Mouse (Mus musculus): ENCODE measurements at regions not wholly inside any gene's neighbourhood (a gene's known extent, or its start where the extent isn't known, plus 50 kb on each side); places are given as distances from the start of the nearest gene placed in this dataset.

DNA sequence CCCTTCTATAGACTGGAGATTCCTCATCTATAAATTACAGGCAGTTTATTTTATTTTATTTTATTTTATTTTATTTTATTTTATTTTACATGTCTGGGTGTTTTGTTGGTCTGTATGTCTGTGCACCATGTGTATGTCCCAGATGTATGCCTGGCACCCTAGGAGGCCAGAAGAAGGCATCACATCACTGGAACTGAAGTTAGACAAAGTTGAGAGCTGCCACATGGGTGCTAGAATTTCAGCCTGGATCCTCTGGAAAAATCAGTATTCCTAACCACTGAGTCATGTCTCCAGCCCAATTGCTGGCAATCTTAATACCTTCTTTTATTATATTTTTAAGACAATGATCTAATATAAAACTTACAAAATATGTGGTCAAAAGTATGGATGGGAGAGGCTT is 190.0 kb upstream of the Veph1 start:
- Histone ChIP-seq H3K4me1 (ENCODE audit: control insufficient read depth in 2 of 2, insufficient read depth in 2 of 2, low read length in 2 of 2, poor library complexity in 1 of 2) (no peaks in the 10 kb centered on the region), H3K4me3 (ENCODE audit: insufficient read depth in 1 of 2, low read depth in 1 of 2, low read length in 2 of 2, poor library complexity in 1 of 2, severe bottlenecking in 1 of 2) (no peak overlapping the region)
- TF ChIP-seq ZC3H11A (IDR thresholded peaks at IDR 0.05; ENCODE audit: borderline replicate concordance, low read depth, low read length) (no peak), MAFK (IDR thresholded peaks at IDR 0.05; ENCODE audit: insufficient read depth, low read depth, low read length) (no peak), ZNF384 (IDR thresholded peaks at IDR 0.05; ENCODE audit: low read depth, low read length) (no peak), CHD2 (IDR thresholded peaks at IDR 0.05; ENCODE audit: low read depth, low read length) (no peak)

DNA sequence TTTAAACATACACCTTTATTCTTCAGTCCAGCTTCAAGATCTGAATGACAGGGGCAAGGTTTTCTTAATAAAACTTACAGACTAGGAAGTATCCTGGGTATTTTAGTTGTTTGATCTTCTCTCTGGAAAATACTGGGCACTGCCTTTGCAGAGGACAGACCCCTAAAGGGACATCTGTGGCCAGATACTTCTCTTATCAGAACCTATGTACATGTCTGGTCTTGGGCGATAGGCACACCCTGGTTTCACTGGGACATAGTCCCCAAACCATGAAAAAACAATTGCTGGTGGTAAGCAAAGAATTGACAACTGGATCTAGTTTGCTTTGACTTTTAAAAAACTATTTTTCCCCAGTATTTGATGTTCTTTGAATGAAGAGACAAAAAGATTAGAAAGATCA is 189.5 kb upstream of the Veph1 start:
- no peak overlapping the region for H3K27ac ChIP-seq (ENCODE audit: insufficient read depth, low read depth, low read length, poor library complexity, severe bottlenecking)
- no peaks in the 10 kb centered on the region for H3K9me3 ChIP-seq (ENCODE audit: control insufficient read depth, insufficient read depth, low read depth, low read length)
- no peak overlapping the region for H3K9ac ChIP-seq (ENCODE audit: insufficient read depth, low read depth, low read length, poor library complexity, severe bottlenecking)
- H3K36me3 ChIP-seq (ENCODE audit: control insufficient read depth, insufficient read depth, low read length, poor library complexity, severe bottlenecking), result no peaks in the 10 kb centered on the region
- in situ Hi-C loops (cut with MboI; ENCODE audit: low sequenced_read_pairs in 2 of 2, unreplicated experiment in 2 of 2), result no loop called here
- H3K4me1 ChIP-seq (ENCODE audit: control insufficient read depth in 2 of 2, insufficient read depth in 2 of 2, low read length in 2 of 2, poor library complexity in 1 of 2), result no peaks in the 10 kb centered on the region
- TF ChIP-seq ZC3H11A (IDR thresholded peaks at IDR 0.05; ENCODE audit: borderline replicate concordance, low read depth, low read length), result no peak
- no peak overlapping the region for H3K4me3 ChIP-seq (ENCODE audit: insufficient read depth in 1 of 2, low read depth in 1 of 2, low read length in 2 of 2, poor library complexity in 1 of 2, severe bottlenecking in 1 of 2)
- no peak for DNase-seq (ENCODE audit: low read depth, low spot score)

More for the DNA sequence above, 190.0 kb upstream of the Veph1 start:
- no peaks in the 10 kb centered on the region for H3K36me3 ChIP-seq (ENCODE audit: control insufficient read depth, insufficient read depth, low read length, poor library complexity, severe bottlenecking)
- no peak for DNase-seq (ENCODE audit: low read depth, low spot score)
- no peaks in the 10 kb centered on the region for H3K9me3 ChIP-seq (ENCODE audit: control insufficient read depth, insufficient read depth, low read depth, low read length)
- in situ Hi-C loops (cut with MboI; ENCODE audit: low sequenced_read_pairs in 2 of 2, unreplicated experiment in 2 of 2), result no loop called here
- no peak overlapping the region for H3K9ac ChIP-seq (ENCODE audit: insufficient read depth, low read depth, low read length, poor library complexity, severe bottlenecking)
- no peak overlapping the region for H3K27ac ChIP-seq (ENCODE audit: insufficient read depth, low read depth, low read length, poor library complexity, severe bottlenecking)

DNA sequence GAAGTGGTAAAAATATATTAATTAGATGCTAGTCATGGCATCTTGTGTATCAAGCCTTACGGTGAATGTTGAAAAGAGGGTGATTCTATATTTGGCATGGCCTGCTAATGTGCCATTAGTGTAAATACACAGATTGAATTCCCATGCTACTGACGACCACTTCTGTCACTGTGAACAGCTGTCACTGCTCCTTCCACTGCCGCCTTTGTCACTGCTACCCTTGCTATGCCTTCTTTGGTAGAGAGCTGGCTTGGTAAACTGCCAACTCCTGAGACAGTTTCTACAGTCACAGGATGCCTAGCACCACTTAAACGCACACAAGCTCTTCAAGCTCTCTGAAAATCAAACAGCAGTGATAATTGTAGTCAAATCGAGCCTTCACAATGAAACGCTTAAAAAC is 184.1 kb upstream of the Veph1 start:
- no peak overlapping the region for H3K4me3 ChIP-seq (ENCODE audit: insufficient read depth in 1 of 2, low read depth in 1 of 2, low read length in 2 of 2, poor library complexity in 1 of 2, severe bottlenecking in 1 of 2)
- no peaks in the 10 kb centered on the region for H3K9me3 ChIP-seq (ENCODE audit: control insufficient read depth, insufficient read depth, low read depth, low read length)
- H3K27ac ChIP-seq (ENCODE audit: insufficient read depth, low read depth, low read length, poor library complexity, severe bottlenecking), result no peak overlapping the region
- DNase-seq (ENCODE audit: low read depth, low spot score), result no peak
- no peak overlapping the region for H3K9ac ChIP-seq (ENCODE audit: insufficient read depth, low read depth, low read length, poor library complexity, severe bottlenecking)
- TF ChIP-seq ZC3H11A (IDR thresholded peaks at IDR 0.05; ENCODE audit: borderline replicate concordance, low read depth, low read length) (no peak), HCFC1 (IDR thresholded peaks at IDR 0.05; ENCODE audit: borderline replicate concordance, insufficient read depth, low read length) (no peak), MAFK (IDR thresholded peaks at IDR 0.05; ENCODE audit: insufficient read depth, low read depth, low read length) (no peak), CHD2 (IDR thresholded peaks at IDR 0.05; ENCODE audit: low read depth, low read length) (no peak), ZNF384 (IDR thresholded peaks at IDR 0.05; ENCODE audit: low read depth, low read length) (no peak)
- in situ Hi-C loops (cut with MboI; ENCODE audit: low sequenced_read_pairs in 2 of 2, unreplicated experiment in 2 of 2), result no loop called here
- no peaks in the 10 kb centered on the region for H3K4me1 ChIP-seq (ENCODE audit: control insufficient read depth in 2 of 2, insufficient read depth in 2 of 2, low read length in 2 of 2, poor library complexity in 1 of 2)
- H3K36me3 ChIP-seq (ENCODE audit: control insufficient read depth, insufficient read depth, low read length, poor library complexity, severe bottlenecking), result no peaks in the 10 kb centered on the region

DNA sequence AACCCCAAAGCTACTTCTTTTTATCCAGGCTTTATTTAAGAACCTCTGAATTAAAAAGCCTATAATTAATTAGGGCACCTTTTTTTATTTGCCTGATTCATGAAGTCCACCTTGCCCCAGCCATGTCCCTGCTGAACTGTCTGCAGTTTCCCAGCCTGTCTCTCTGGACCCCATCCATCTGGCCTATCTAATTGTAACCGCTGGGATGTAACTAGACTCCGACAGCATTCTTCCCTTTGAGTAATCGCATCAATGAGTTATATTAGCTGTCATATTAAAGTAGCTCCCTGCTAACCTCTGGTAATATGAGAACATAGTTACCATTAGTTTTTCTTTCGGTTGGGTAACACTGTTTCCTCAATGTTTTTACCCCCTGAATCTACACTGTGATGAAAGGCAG is 182.6 kb upstream of the Veph1 start:
- no peak overlapping the region for H3K9ac ChIP-seq (ENCODE audit: insufficient read depth, low read depth, low read length, poor library complexity, severe bottlenecking)
- H3K9me3 ChIP-seq (ENCODE audit: control insufficient read depth, insufficient read depth, low read depth, low read length), result no peaks in the 10 kb centered on the region
- TF ChIP-seq HCFC1 (IDR thresholded peaks at IDR 0.05; ENCODE audit: borderline replicate concordance, insufficient read depth, low read length) (no peak), CHD2 (IDR thresholded peaks at IDR 0.05; ENCODE audit: low read depth, low read length) (no peak)
- H3K36me3 ChIP-seq (ENCODE audit: control insufficient read depth, insufficient read depth, low read length, poor library complexity, severe bottlenecking), result no peaks in the 10 kb centered on the region
- in situ Hi-C loops (cut with MboI; ENCODE audit: low sequenced_read_pairs in 2 of 2, unreplicated experiment in 2 of 2), result no loop called here
- H3K27ac ChIP-seq (ENCODE audit: insufficient read depth, low read depth, low read length, poor library complexity, severe bottlenecking), result no peak overlapping the region
- H3K4me1 ChIP-seq (ENCODE audit: control insufficient read depth in 2 of 2, insufficient read depth in 2 of 2, low read length in 2 of 2, poor library complexity in 1 of 2), result no peaks in the 10 kb centered on the region
- no peak for DNase-seq (ENCODE audit: low read depth, low spot score)
- H3K4me3 ChIP-seq (ENCODE audit: insufficient read depth in 1 of 2, low read depth in 1 of 2, low read length in 2 of 2, poor library complexity in 1 of 2, severe bottlenecking in 1 of 2), result no peak overlapping the region

DNA sequence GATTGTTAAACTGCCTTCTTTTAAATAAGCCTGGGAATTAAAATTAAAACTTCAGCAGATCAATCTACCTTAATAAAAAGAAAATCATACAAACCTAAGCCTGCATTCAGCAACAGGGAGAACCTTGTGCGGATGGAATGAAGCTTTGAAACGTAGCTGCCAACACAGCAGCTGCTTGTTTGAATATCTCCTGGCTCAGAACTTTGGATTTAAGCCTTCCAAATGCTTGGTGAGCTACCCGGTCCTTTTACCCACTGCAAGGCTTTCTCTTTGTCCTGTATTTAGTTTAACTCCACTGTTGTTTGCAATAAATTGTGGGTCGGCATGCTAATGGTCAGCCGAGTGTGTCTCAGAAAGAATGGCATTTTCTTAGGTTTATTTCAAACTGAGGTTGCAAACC is 169.7 kb upstream of the Veph1 start:
- H3K36me3 ChIP-seq (ENCODE audit: control insufficient read depth, insufficient read depth, low read length, poor library complexity, severe bottlenecking), result no peaks in the 10 kb centered on the region
- no peak for TF ChIP-seq MAFK (IDR thresholded peaks at IDR 0.05; ENCODE audit: insufficient read depth, low read depth, low read length)
- no peak for TF ChIP-seq HCFC1 (IDR thresholded peaks at IDR 0.05; ENCODE audit: borderline replicate concordance, insufficient read depth, low read length)
- no peak for TF ChIP-seq CHD2 (IDR thresholded peaks at IDR 0.05; ENCODE audit: low read depth, low read length)
- TF ChIP-seq ZC3H11A (IDR thresholded peaks at IDR 0.05; ENCODE audit: borderline replicate concordance, low read depth, low read length), result no peak
- TF ChIP-seq ZNF384 (IDR thresholded peaks at IDR 0.05; ENCODE audit: low read depth, low read length), result no peak
- H3K4me3 ChIP-seq (ENCODE audit: insufficient read depth in 1 of 2, low read depth in 1 of 2, low read length in 2 of 2, poor library complexity in 1 of 2, severe bottlenecking in 1 of 2), result no peak overlapping the region
- DNase-seq (ENCODE audit: low read depth, low spot score), result no peak
- H3K9ac ChIP-seq (ENCODE audit: insufficient read depth, low read depth, low read length, poor library complexity, severe bottlenecking), result no peak overlapping the region
- H3K9me3 ChIP-seq (ENCODE audit: control insufficient read depth, insufficient read depth, low read depth, low read length), result no peaks in the 10 kb centered on the region
- no peaks in the 10 kb centered on the region for H3K4me1 ChIP-seq (ENCODE audit: control insufficient read depth in 2 of 2, insufficient read depth in 2 of 2, low read length in 2 of 2, poor library complexity in 1 of 2)
- H3K27ac ChIP-seq (ENCODE audit: insufficient read depth, low read depth, low read length, poor library complexity, severe bottlenecking), result no peak overlapping the region
- in situ Hi-C loops (cut with MboI; ENCODE audit: low sequenced_read_pairs in 2 of 2, unreplicated experiment in 2 of 2), result no loop called here
